8 mouse cellular contexts compared by ENCODE assay signal in genomic region chr1:191719326-191719725, GRCm38 (mm10). TPM values are rescaled to one million over a fixed set of nuclear protein-coding genes. Genes with fewer than 3 reads are reported as not detected.
DNase-seq lines count a peak whose midpoint lies in the region; ATAC-seq and TF ChIP-seq lines count a peak whose summit lies in the region.

No protein-coding gene starts in this region.

- no peak for ATAC-seq in forebrain, postnatal 0 days
- ATAC-seq in liver, embryonic 14.5 days (ENCODE audit: insufficient read depth): no peak
- ATAC-seq in inflammation-experienced regulatory T-cells, adult 6 months: no peak
- no peak for ATAC-seq in megakaryocyte progenitor cell, adult 5-6 weeks (replicated peaks; ENCODE audit: poor library complexity)

- DNase-seq in layer of hippocampus, adult 11-12 months (ENCODE audit: low spot score): peak; percentile 18
- no peak for DNase-seq in layer of hippocampus, postnatal 10 days (ENCODE audit: low spot score in 2 of 2)
- peak; percentile 43 for DNase-seq in brain, adult 2 months (ENCODE audit: low read depth, low spot score)
- DNase-seq in forebrain, postnatal 0 days: peak; percentile 51
- DNase-seq in liver, embryonic 14.5 days (ENCODE audit: low read depth in 3 of 3, low spot score in 3 of 3): no peak
- DNase-seq in c-Kit-positive CD71-positive TER-119-positive erythroid progenitor cells, embryonic 14.5 days (ENCODE audit: low spot score): no peak

- H3K9ac ChIP-seq in forebrain, postnatal 0 days: peak overlapping the region; percentile 94
- no peak overlapping the region for H3K9ac ChIP-seq in liver, embryonic 14.5 days (replicated peaks)

- TF ChIP-seq EP300 in liver, embryonic 14.5 days (IDR thresholded peaks at IDR 0.05; ENCODE audit: low read depth): no peak

- no peak for TF ChIP-seq CTCF in forebrain, postnatal 0 days (IDR thresholded peaks at IDR 0.05; ENCODE audit: low read depth)
- TF ChIP-seq CTCF in liver, embryonic 14.5 days (IDR thresholded peaks at IDR 0.05; ENCODE audit: low read depth): no peak

- no peaks in the 10 kb centered on the region for H3K9me3 ChIP-seq in forebrain, postnatal 0 days (ENCODE audit: low read length)
- H3K9me3 ChIP-seq in liver, embryonic 14.5 days (ENCODE audit: control insufficient read depth, low read length): no peaks in the 10 kb centered on the region

- peak overlapping the region; percentile 84 for H3K4me3 ChIP-seq in forebrain, postnatal 0 days (ENCODE audit: low read depth, low read length)
- peak overlapping the region; percentile 54 to 61 for H3K4me3 ChIP-seq in liver, embryonic 14.5 days (ENCODE audit: insufficient read depth in 1 of 2, low read depth in 2 of 2, low read length in 2 of 2)

- H3K36me3 ChIP-seq in forebrain, postnatal 0 days (ENCODE audit: insufficient read depth): peaks cover 7% of the 10 kb centered on the region
- H3K36me3 ChIP-seq in liver, embryonic 14.5 days (replicated peaks; ENCODE audit: control insufficient read depth, insufficient read depth, low read depth): no peaks in the 10 kb centered on the region

- WGBS in forebrain, postnatal 0 days: 9% methylated on average over 11 of the region's 11 CpGs
- WGBS in liver, embryonic 14.5 days (ENCODE audit: insufficient replicate concordance): 24% methylated on average over 11 of the region's 11 CpGs

- H3K27me3 ChIP-seq in forebrain, postnatal 0 days (ENCODE audit: insufficient read depth, low read length): no peaks in the 10 kb centered on the region
- peaks cover 36% of the 10 kb centered on the region for H3K27me3 ChIP-seq in liver, embryonic 14.5 days (ENCODE audit: control insufficient read depth, insufficient read depth, low read length)

- H3K4me1 ChIP-seq in forebrain, postnatal 0 days (ENCODE audit: insufficient read depth): no peaks in the 10 kb centered on the region
- no peaks in the 10 kb centered on the region; a peak in 1 of 4 replicates for H3K4me1 ChIP-seq in liver, embryonic 14.5 days (replicated peaks; ENCODE audit: control insufficient read depth in 2 of 2, insufficient read depth in 2 of 2, low read length in 1 of 2)

- peak overlapping the region; percentile 62 for H3K4me2 ChIP-seq in forebrain, postnatal 0 days (ENCODE audit: low read depth)
- peak overlapping the region; percentile 67 for H3K4me2 ChIP-seq in liver, embryonic 14.5 days (ENCODE audit: low read depth)

- H3K27ac ChIP-seq in forebrain, postnatal 0 days (ENCODE audit: low read depth, low read length): peak overlapping the region; percentile 94
- H3K27ac ChIP-seq in liver, embryonic 14.5 days: no peak overlapping the region

RNA-seq across cellular contexts. Expression of gene Lpgat1, which starts 1.7 kb away (rescaled TPM):
- total RNA-seq in layer of hippocampus, postnatal 10 days (2021): 10 to 100 TPM; 88.3 to 91.1 TPM
- total RNA-seq in forebrain, postnatal 0 days (2014; rRNA removed): 55.8 and 73.8 TPM in 2 replicates
- 30.1 and 46.6 TPM in 2 replicates for polyA plus RNA-seq in forebrain, postnatal 0 days (2015; fragmentation: Nextera tagmentation; extraction: Ambion mirVana)
- 3.0 and 4.3 TPM in 2 replicates for polyA plus RNA-seq in liver, embryonic 14.5 days (2012; rRNA removed)
- polyA plus RNA-seq in liver, embryonic 14.5 days (2014; fragmentation: Nextera tagmentation; extraction: Ambion mirVana): 7.7 and 12.9 TPM in 2 replicates
- polyA plus RNA-seq in inflammation-experienced regulatory T-cells, adult 6 months (2017; shearing (Covaris generic)): 1 to 10 TPM; 7.2 to 8.7 (median 8.3) TPM
- 28.1 and 30.0 TPM in 2 replicates for total RNA-seq in megakaryocyte progenitor cell, adult 5-6 weeks (2015)
- 32.9 and 33.4 TPM in 2 replicates for total RNA-seq in megakaryocyte progenitor cell, adult 5-6 weeks (2017)

Comparison
In these comparisons a context has a peak if more than half of its experiments do, and no peak if none do; other contexts are left out.
1. DNase-seq: peak in layer of hippocampus, adult 11-12 months (single experiment), brain, adult 2 months (single experiment) and forebrain, postnatal 0 days (single experiment); none in layer of hippocampus, postnatal 10 days (0 of 2), liver, embryonic 14.5 days (0 of 3) and c-Kit-positive CD71-positive TER-119-positive erythroid progenitor cells, embryonic 14.5 days (single experiment).